Mouse (Mus musculus): ENCODE results near the gene Pet100. TPM values are rescaled to one million over a fixed set of nuclear protein-coding genes. Genes with fewer than 3 reads are reported as not detected.

The Pet100 gene
- polyA plus RNA-seq, 1 experiment: 51.7 TPM

GRCm38 (mm10) chr8:3648990-3649389 is 27.6 kb downstream of the Pet100 start:
- Histone ChIP-seq H3K4me2 (ENCODE audit: low read depth) (no peak overlapping the region), H3ac (ENCODE audit: control insufficient read depth, insufficient read length) (no peak overlapping the region), H3K79me2 (ENCODE audit: control insufficient read depth, insufficient read depth) (no peaks in the 10 kb centered on the region), H3K27me3 (ENCODE audit: control insufficient read depth, insufficient read depth, insufficient read length) (no peaks in the 10 kb centered on the region), H3K4me3 (no peak overlapping the region), H3K36me3 (ENCODE audit: control insufficient read depth, insufficient read depth) (no peaks in the 10 kb centered on the region)
- TF ChIP-seq E2F4 (IDR thresholded peaks at IDR 0.05; ENCODE audit: insufficient read depth): no peak
- no peak for TF ChIP-seq TCF12 (IDR thresholded peaks at IDR 0.05; ENCODE audit: insufficient read depth, poor library complexity, severe bottlenecking)
- no peak for TF ChIP-seq POLR2A (IDR thresholded peaks at IDR 0.05; ENCODE audit: insufficient read length, low read depth)
- no peak for TF ChIP-seq TCF3 (IDR thresholded peaks at IDR 0.05; ENCODE audit: insufficient read length, low read depth)
- no peak for TF ChIP-seq SRF (IDR thresholded peaks at IDR 0.05; ENCODE audit: control insufficient read depth, insufficient read length, low read depth)
- TF ChIP-seq CEBPB (IDR thresholded peaks at IDR 0.05; ENCODE audit: insufficient read depth, poor library complexity, severe bottlenecking): no peak

GRCm38 (mm10) chr8:3652845-3653244 is 31.5 kb downstream of the Pet100 start:
- H3K4me2 ChIP-seq (ENCODE audit: low read depth): no peak overlapping the region
- H3K79me2 ChIP-seq (ENCODE audit: control insufficient read depth, insufficient read depth): no peaks in the 10 kb centered on the region
- H3K4me3 ChIP-seq: no peak overlapping the region
- no peak overlapping the region for H3ac ChIP-seq (ENCODE audit: control insufficient read depth, insufficient read length)
- no peak for TF ChIP-seq REST (IDR thresholded peaks at IDR 0.05; ENCODE audit: insufficient read depth, insufficient read length)
- H3K27me3 ChIP-seq (ENCODE audit: control insufficient read depth, insufficient read depth, insufficient read length): peaks cover 9% of the 10 kb centered on the region
- no peaks in the 10 kb centered on the region for H3K36me3 ChIP-seq (ENCODE audit: control insufficient read depth, insufficient read depth)

- TF ChIP-seq SRF (IDR thresholded peaks at IDR 0.05; ENCODE audit: control insufficient read depth, insufficient read length, low read depth) (no peak), TCF3 (IDR thresholded peaks at IDR 0.05; ENCODE audit: insufficient read length, low read depth) (no peak), E2F4 (IDR thresholded peaks at IDR 0.05; ENCODE audit: insufficient read depth) (no peak), CEBPB (IDR thresholded peaks at IDR 0.05; ENCODE audit: insufficient read depth, poor library complexity, severe bottlenecking) (no peak), MYOG (IDR thresholded peaks at IDR 0.05; ENCODE audit: control insufficient read depth in 1 of 3, insufficient read depth in 1 of 3, insufficient read length in 2 of 3, low read depth in 2 of 3) (no peak), POLR2A (IDR thresholded peaks at IDR 0.05; ENCODE audit: insufficient read length, low read depth) (no peak), MYOD1 (IDR thresholded peaks at IDR 0.05; ENCODE audit: control insufficient read depth in 1 of 3, insufficient read length in 2 of 3, low read depth in 2 of 3) (no peak), MAX (IDR thresholded peaks at IDR 0.05; ENCODE audit: low read depth) (no peak), POLR2AphosphoS2 (IDR thresholded peaks at IDR 0.05; ENCODE audit: insufficient read length, low read depth) (no peak), REST (IDR thresholded peaks at IDR 0.05; ENCODE audit: insufficient read depth, insufficient read length) (no peak), USF1 (IDR thresholded peaks at IDR 0.05; ENCODE audit: low read depth) (no peak)
- Histone ChIP-seq H3K79me2 (ENCODE audit: control insufficient read depth, insufficient read depth) (no peaks in the 10 kb centered on the region), H3K27me3 (ENCODE audit: control insufficient read depth, insufficient read depth, insufficient read length) (peaks cover 12% of the 10 kb centered on the region), H3K4me2 (ENCODE audit: low read depth) (no peak overlapping the region), H3K36me3 (ENCODE audit: control insufficient read depth, insufficient read depth) (no peaks in the 10 kb centered on the region), H3K4me3 (no peak overlapping the region), H3ac (ENCODE audit: control insufficient read depth, insufficient read length) (no peak overlapping the region)
Measured at GRCm38 (mm10) chr8:3654726-3655508, 33.6 kb downstream of the Pet100 start.

- Histone ChIP-seq H3ac (ENCODE audit: control insufficient read depth, insufficient read length) (no peak within 1 kb of the TSS), H3K27me3 (ENCODE audit: control insufficient read depth, insufficient read depth, insufficient read length) (peaks cover 12% of the 10 kb centered on the region), H3K79me2 (ENCODE audit: control insufficient read depth, insufficient read depth) (no peaks in the 10 kb centered on the region), H3K4me2 (ENCODE audit: low read depth) (no peak within 1 kb of the TSS), H3K4me3 (no peak within 1 kb of the TSS), H3K36me3 (ENCODE audit: control insufficient read depth, insufficient read depth) (no peaks in the 10 kb centered on the region)
- TF ChIP-seq CEBPB (IDR thresholded peaks at IDR 0.05; ENCODE audit: insufficient read depth, poor library complexity, severe bottlenecking): no peak
- TF ChIP-seq MAX (IDR thresholded peaks at IDR 0.05; ENCODE audit: low read depth): no peak
- TF ChIP-seq POLR2AphosphoS2 (IDR thresholded peaks at IDR 0.05; ENCODE audit: insufficient read length, low read depth): no peak
- no peak for TF ChIP-seq POLR2A (IDR thresholded peaks at IDR 0.05; ENCODE audit: insufficient read length, low read depth)
- TF ChIP-seq TCF12 (IDR thresholded peaks at IDR 0.05; ENCODE audit: insufficient read depth, poor library complexity, severe bottlenecking): no peak
- TF ChIP-seq TCF3 (IDR thresholded peaks at IDR 0.05; ENCODE audit: insufficient read length, low read depth): no peak
- TF ChIP-seq MYOD1 (IDR thresholded peaks at IDR 0.05; ENCODE audit: control insufficient read depth in 1 of 3, insufficient read length in 2 of 3, low read depth in 2 of 3): no peak
- no peak for TF ChIP-seq MYOG (IDR thresholded peaks at IDR 0.05; ENCODE audit: control insufficient read depth in 1 of 3, insufficient read depth in 1 of 3, insufficient read length in 2 of 3, low read depth in 2 of 3)
- no peak for TF ChIP-seq SRF (IDR thresholded peaks at IDR 0.05; ENCODE audit: control insufficient read depth, insufficient read length, low read depth)
- TF ChIP-seq USF1 (IDR thresholded peaks at IDR 0.05; ENCODE audit: low read depth): no peak
- TF ChIP-seq REST (IDR thresholded peaks at IDR 0.05; ENCODE audit: insufficient read depth, insufficient read length): no peak
- TF ChIP-seq E2F4 (IDR thresholded peaks at IDR 0.05; ENCODE audit: insufficient read depth): no peak
Measured at GRCm38 (mm10) chr8:3655526-3655925, 34.2 kb downstream of the Pet100 start, which contains the start of gene Retn. Retn (plus strand) TSS chr8:3655770.

GRCm38 (mm10) chr8:3656725-3657381 is 35.5 kb downstream of the Pet100 start:
- TF ChIP-seq TCF3 (IDR thresholded peaks at IDR 0.05; ENCODE audit: insufficient read length, low read depth) (no peak), SRF (IDR thresholded peaks at IDR 0.05; ENCODE audit: control insufficient read depth, insufficient read length, low read depth) (no peak), REST (IDR thresholded peaks at IDR 0.05; ENCODE audit: insufficient read depth, insufficient read length) (no peak), POLR2A (IDR thresholded peaks at IDR 0.05; ENCODE audit: insufficient read length, low read depth) (no peak), USF1 (IDR thresholded peaks at IDR 0.05; ENCODE audit: low read depth) (no peak), MYOG (IDR thresholded peaks at IDR 0.05; ENCODE audit: control insufficient read depth in 1 of 3, insufficient read depth in 1 of 3, insufficient read length in 2 of 3, low read depth in 2 of 3) (no peak), POLR2AphosphoS2 (IDR thresholded peaks at IDR 0.05; ENCODE audit: insufficient read length, low read depth) (no peak)
- Histone ChIP-seq H3K27me3 (ENCODE audit: control insufficient read depth, insufficient read depth, insufficient read length) (peaks cover 12% of the 10 kb centered on the region), H3K36me3 (ENCODE audit: control insufficient read depth, insufficient read depth) (no peaks in the 10 kb centered on the region), H3ac (ENCODE audit: control insufficient read depth, insufficient read length) (no peak overlapping the region), H3K4me3 (no peak overlapping the region), H3K4me2 (ENCODE audit: low read depth) (no peak overlapping the region), H3K79me2 (ENCODE audit: control insufficient read depth, insufficient read depth) (no peaks in the 10 kb centered on the region)
